Mouse (Mus musculus) neural tube, embryonic 13.5 days (tissue): Measurements from ENCODE around the gene Gm7029. TPM values are rescaled to one million over a fixed set of nuclear protein-coding genes. Genes with fewer than 3 reads are reported as not detected.

Experiments used
- ATAC-seq: fragments of 200-750 bp; cut with Nextera tagmentation; 2 replicates; pipeline ENCODE4 v1.8.0; 2017; ENCODE audit warnings: low read depth, mild to moderate bottlenecking, moderate TSS enrichment, moderate library complexity
- H3K27ac ChIP-seq: fragments of 300-500 bp; sonication (generic); replicated peaks from 2 replicates; pipeline ENCODE4 v1.5.1; 2015; ENCODE audit warnings: moderate library complexity, mild to moderate bottlenecking, inconsistent platforms
- H3K27me3 ChIP-seq: fragments of 300-500 bp; sonication (generic); 2 replicates; pipeline ENCODE4 v1.6.1; 2015; ENCODE audit warnings: mild to moderate bottlenecking, inconsistent platforms
- H3K36me3 ChIP-seq: fragments of 300-500 bp; sonication (generic); 2 replicates; pipeline ENCODE4 v1.6.1; 2015; ENCODE audit warnings: mild to moderate bottlenecking, inconsistent platforms
- H3K4me1 ChIP-seq: fragments of 300-500 bp; sonication (generic); replicated peaks from 2 replicates; pipeline ENCODE4 v1.6.1; 2015; ENCODE audit warnings: inconsistent platforms
- H3K4me2 ChIP-seq: fragments of 300-500 bp; sonication (generic); 2 replicates; pipeline ENCODE4 v1.6.1; 2015; ENCODE audit warnings: inconsistent platforms, mild to moderate bottlenecking, moderate library complexity
- H3K4me3 ChIP-seq: fragments of 300-500 bp; sonication (generic); 2 replicates; pipeline ENCODE4 v1.5.1; 2015; ENCODE audit warnings: mild to moderate bottlenecking, inconsistent platforms
- H3K9ac ChIP-seq: fragments of 300-500 bp; sonication (generic); 2 replicates; pipeline ENCODE4 v1.6.1; 2015; ENCODE audit warnings: moderate library complexity, mild to moderate bottlenecking, inconsistent platforms
- H3K9me3 ChIP-seq: fragments of 300-500 bp; sonication (generic); 2 replicates; pipeline ENCODE4 v1.6.1; 2016; ENCODE audit warnings: inconsistent platforms
- WGBS: fragments of 180-500 bp; shearing (Covaris S2); methylation state at CpG from one replicate; pipeline ENCODE4 v1.1.7; 2015; 5-methylcytosine and 5-hydroxymethylcytosine counted together
- polyA plus RNA-seq: library from polyadenylated mRNA; unstranded; fragments of >200 nt; fragmentation: Nextera tagmentation; extraction: Ambion mirVana; gene quantifications from 2 replicates; pipeline ENCODE4 v1.2.1, GENCODE M21; 2015

The Gm7029 gene
- polyA plus RNA-seq, 1 experiment from 2014 or later: not detected

- under 1% methylated on average over 68 of the region's 68 CpGs for WGBS
- Histone ChIP-seq H3K4me2 (peak within 1 kb of the TSS; percentile 94), H3K27ac (peak within 1 kb of the TSS; percentile 94), H3K9ac (peak within 1 kb of the TSS; percentile 92), H3K9me3 (no peaks in the 10 kb centered on the region), H3K4me3 (peak within 1 kb of the TSS; percentile 88), H3K4me1 (peaks cover 41% of the 10 kb centered on the region), H3K36me3 (peaks cover 36% of the 10 kb centered on the region), H3K27me3 (no peaks in the 10 kb centered on the region)
- peak; percentile 96 for ATAC-seq
Observed at GRCm38 (mm10) chr17:33909077-33909868, 35.6 kb downstream of the Gm7029 start, which contains the start of gene Daxx. TSS of gene Daxx (plus strand) at chr17:33909414.

DNA sequence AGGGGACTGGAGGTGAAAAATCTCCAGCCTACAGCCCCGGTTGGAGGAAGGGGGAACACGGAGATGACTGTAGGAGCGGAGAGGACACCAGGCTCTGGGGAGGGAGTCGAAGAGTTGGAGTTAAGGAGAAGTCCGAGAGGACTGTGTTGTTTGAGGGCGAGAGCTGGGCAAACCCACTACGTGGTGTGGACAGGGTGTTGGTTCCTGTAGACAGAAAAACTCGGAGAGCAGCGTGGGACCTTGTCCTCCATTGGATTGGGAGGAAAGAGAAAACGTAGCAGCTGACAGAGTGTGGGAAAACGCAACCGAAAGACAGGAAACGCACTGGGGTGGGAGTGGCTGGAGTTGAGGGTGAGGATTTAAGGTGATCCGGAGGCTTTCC lies 36.2 kb downstream of the Gm7029 start:
- peak overlapping the region; percentile 94 for H3K4me2 ChIP-seq
- ATAC-seq: no peak
- H3K27me3 ChIP-seq: no peaks in the 10 kb centered on the region
- peaks cover 46% of the 10 kb centered on the region for H3K4me1 ChIP-seq
- H3K27ac ChIP-seq: peak overlapping the region; percentile 94
- peaks cover 40% of the 10 kb centered on the region for H3K36me3 ChIP-seq
- H3K9ac ChIP-seq: peak overlapping the region; percentile 92
- H3K9me3 ChIP-seq: no peaks in the 10 kb centered on the region
- peak overlapping the region; percentile 88 for H3K4me3 ChIP-seq
- under 1% methylated on average over 14 of the region's 14 CpGs for whole genome bisulfite sequencing

DNA sequence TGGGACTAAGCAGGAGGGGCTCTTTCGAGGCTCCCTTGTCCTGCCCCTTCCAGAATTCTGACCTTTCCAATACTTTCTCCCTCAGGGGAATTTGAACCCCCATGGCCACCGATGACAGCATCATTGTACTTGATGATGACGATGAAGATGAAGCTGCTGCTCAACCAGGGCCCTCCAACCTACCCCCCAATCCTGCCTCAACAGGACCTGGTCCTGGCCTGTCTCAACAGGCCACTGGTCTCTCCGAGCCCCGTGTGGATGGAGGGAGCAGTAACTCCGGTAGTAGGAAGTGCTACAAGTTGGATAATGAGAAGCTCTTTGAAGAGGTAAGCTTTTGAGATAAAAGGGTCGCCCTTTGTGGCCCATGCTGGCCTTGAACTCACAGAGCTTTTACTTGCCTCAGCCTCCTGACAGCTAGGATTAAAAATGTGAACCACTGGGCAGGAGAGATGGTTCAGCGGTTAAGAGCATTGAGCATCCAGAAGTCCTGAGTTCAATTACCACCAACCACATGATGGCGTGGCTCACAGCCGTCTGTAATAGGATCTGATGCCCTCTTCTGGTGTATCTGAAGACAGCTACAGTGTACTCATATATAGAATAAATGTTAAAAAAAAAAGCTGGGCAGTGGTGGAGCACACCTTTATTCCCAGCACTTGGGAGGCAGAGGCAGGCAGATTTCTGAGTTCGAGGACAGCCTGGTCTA lies 36.9 kb downstream of the Gm7029 start:
- WGBS: 55% methylated on average over 11 of the region's 11 CpGs
- Histone ChIP-seq H3K27ac (peak overlapping the region; percentile 94; the same call in 1 of the 2 replicates), H3K4me2 (peak overlapping the region; percentile 94), H3K27me3 (no peaks in the 10 kb centered on the region), H3K9me3 (no peaks in the 10 kb centered on the region), H3K4me1 (peaks cover 52% of the 10 kb centered on the region), H3K36me3 (peaks cover 44% of the 10 kb centered on the region), H3K4me3 (peak overlapping the region; percentile 88), H3K9ac (peak overlapping the region; percentile 92)
- no peak for ATAC-seq

GRCm38 (mm10) chr17:33911052-33911812 lies 37.6 kb downstream of the Gm7029 start:
- no peak for ATAC-seq
- H3K4me2 ChIP-seq: no peak overlapping the region
- WGBS: 91% methylated on average over 31 of the region's 31 CpGs
- H3K9me3 ChIP-seq: no peaks in the 10 kb centered on the region
- no peak overlapping the region for H3K4me3 ChIP-seq
- no peak overlapping the region for H3K9ac ChIP-seq
- H3K27ac ChIP-seq: no peak overlapping the region
- peaks cover 44% of the 10 kb centered on the region for H3K36me3 ChIP-seq
- no peaks in the 10 kb centered on the region for H3K27me3 ChIP-seq
- peaks cover 53% of the 10 kb centered on the region for H3K4me1 ChIP-seq

DNA sequence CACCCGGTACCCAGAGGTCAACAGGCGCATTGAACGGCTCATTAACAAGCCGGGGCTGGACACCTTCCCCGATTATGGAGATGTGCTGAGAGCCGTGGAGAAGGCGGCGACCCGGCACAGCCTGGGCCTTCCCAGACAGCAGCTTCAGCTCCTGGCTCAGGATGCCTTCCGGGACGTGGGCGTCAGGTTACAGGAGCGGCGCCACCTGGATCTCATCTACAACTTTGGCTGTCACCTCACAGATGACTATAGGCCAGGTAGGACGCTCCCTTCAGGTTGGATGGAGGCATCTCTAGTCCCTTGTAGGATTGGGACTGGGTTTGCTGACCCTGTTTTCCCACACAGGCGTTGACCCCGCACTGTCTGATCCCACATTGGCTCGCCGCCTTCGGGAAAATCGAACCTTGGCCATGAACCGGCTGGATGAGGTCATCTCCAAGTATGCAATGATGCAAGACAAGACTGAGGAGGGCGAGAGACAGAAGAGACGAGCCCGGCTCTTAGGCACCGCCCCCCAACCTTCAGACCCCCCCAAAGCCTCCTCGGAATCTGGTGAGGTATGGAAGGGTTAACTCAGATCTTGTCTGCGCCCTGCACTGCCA lies 38.3 kb downstream of the Gm7029 start:
- H3K9me3 ChIP-seq: no peaks in the 10 kb centered on the region
- peaks cover 44% of the 10 kb centered on the region for H3K36me3 ChIP-seq
- no peak for ATAC-seq
- H3K4me2 ChIP-seq: no peak overlapping the region
- no peak overlapping the region for H3K9ac ChIP-seq
- H3K27me3 ChIP-seq: no peaks in the 10 kb centered on the region
- no peak overlapping the region for H3K4me3 ChIP-seq
- no peak overlapping the region for H3K27ac ChIP-seq
- 93% methylated on average over 28 of the region's 28 CpGs for WGBS
- H3K4me1 ChIP-seq: peaks cover 58% of the 10 kb centered on the region

- Histone ChIP-seq H3K4me2 (no peak overlapping the region), H3K9ac (no peak overlapping the region), H3K27me3 (no peaks in the 10 kb centered on the region), H3K4me1 (peaks cover 64% of the 10 kb centered on the region), H3K27ac (no peak overlapping the region), H3K9me3 (no peaks in the 10 kb centered on the region), H3K4me3 (no peak overlapping the region), H3K36me3 (peaks cover 56% of the 10 kb centered on the region)
- WGBS: 93% methylated on average over 10 of the region's 10 CpGs
- ATAC-seq: no peak
Observed at GRCm38 (mm10) chr17:33913264-33913663, 39.6 kb downstream of the Gm7029 start.

DNA sequence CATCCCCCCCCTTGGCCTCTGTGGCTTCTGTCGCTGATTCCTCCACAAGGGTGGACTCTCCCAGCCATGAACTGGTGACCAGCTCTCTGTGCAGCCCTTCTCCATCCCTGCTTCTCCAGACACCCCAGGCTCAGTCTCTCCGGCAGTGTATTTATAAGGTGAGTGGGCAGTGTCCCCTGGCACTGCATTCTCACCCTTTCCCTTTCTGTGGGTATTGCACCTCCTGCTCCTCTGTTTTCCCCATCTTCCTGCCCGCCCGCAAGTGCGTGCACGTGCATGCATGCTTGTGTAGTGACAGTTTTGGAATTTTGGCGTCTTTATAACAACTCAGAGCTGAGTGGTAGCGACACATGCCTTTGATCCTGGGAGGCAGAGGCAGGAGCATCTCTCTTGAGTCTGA lies 40.3 kb downstream of the Gm7029 start:
- Histone ChIP-seq H3K4me2 (no peak overlapping the region), H3K9ac (no peak overlapping the region), H3K36me3 (peaks cover 60% of the 10 kb centered on the region), H3K27ac (no peak overlapping the region), H3K27me3 (no peaks in the 10 kb centered on the region), H3K4me1 (peaks cover 70% of the 10 kb centered on the region), H3K9me3 (no peaks in the 10 kb centered on the region), H3K4me3 (no peak overlapping the region)
- 96% methylated on average over 8 of the region's 8 CpGs for WGBS
- ATAC-seq: no peak

DNA sequence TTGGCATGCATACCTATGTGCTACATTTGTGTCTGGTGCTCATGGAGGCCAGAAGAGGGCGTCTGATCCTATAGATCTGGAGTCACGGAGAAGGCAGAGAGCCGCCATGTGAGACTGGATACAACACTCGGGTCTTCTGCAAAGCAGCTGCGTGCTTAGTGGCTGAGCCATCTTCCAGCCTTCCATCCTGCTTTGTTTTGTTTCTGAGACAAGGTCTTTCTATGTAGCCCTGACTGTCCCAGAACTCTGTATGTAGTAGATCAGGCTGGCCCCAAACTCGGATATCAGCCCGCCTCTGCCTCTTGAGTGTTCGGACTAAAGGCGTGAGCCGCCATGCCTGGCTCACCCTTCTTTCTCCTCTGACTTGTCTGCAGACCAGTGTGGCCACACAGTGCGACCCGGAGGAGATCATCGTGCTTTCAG lies 41.3 kb downstream of the Gm7029 start:
- peak overlapping the region; percentile 51 for H3K4me3 ChIP-seq
- H3K36me3 ChIP-seq: peaks cover 60% of the 10 kb centered on the region
- 73% methylated on average over 13 of the region's 13 CpGs for WGBS
- H3K27me3 ChIP-seq: no peaks in the 10 kb centered on the region
- no peaks in the 10 kb centered on the region for H3K9me3 ChIP-seq
- peak overlapping the region; percentile 70; the same call in 1 of the 2 replicates for H3K9ac ChIP-seq
- H3K4me2 ChIP-seq: peak overlapping the region; percentile 66
- no peak for ATAC-seq
- H3K4me1 ChIP-seq: peaks cover 78% of the 10 kb centered on the region
- H3K27ac ChIP-seq: peak overlapping the region; percentile 85; the same call in 1 of the 2 replicates

GRCm38 (mm10) chr17:33915671-33916250 lies 42.1 kb downstream of the Gm7029 start, which contains the start of the genes Tapbp and Zbtb22:
TSS of gene Tapbp (plus strand) at chr17:33915899.
TSS of gene Zbtb22 (plus strand) at chr17:33915904.
- Histone ChIP-seq H3K4me3 (peak within 1 kb of the TSS; percentile 51), H3K4me1 (peaks cover 78% of the 10 kb centered on the region), H3K9me3 (no peaks in the 10 kb centered on the region), H3K36me3 (peaks cover 56% of the 10 kb centered on the region), H3K27me3 (no peaks in the 10 kb centered on the region), H3K4me2 (peak within 1 kb of the TSS; percentile 66), H3K27ac (peak within 1 kb of the TSS; percentile 85), H3K9ac (peak within 1 kb of the TSS; percentile 70)
- under 1% methylated on average over 33 of the region's 34 CpGs for WGBS
- peak; percentile 88 for ATAC-seq

DNA sequence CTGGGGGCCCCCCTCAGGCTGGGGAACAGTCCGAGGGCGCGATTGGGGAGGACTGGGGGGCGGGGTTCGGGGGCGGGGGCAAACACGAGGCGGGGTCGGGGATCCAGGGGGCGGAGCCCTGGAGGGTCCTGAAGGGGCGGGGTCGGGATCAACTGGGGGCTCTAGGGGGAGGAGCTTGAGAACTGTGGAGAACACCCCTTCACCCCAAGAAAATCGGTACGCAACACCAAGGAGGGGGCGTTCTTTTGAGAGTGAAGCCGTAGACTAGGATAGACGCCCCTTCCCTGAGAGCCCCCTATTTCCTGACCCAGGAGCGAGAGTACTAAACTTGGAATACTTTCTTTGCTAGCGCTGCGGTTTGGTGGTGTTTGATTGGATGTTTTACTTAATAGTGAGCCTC lies 42.7 kb downstream of the Gm7029 start:
- peak; percentile 13 for ATAC-seq
- Histone ChIP-seq H3K27ac (peak overlapping the region; percentile 85), H3K36me3 (peaks cover 51% of the 10 kb centered on the region), H3K4me1 (peaks cover 78% of the 10 kb centered on the region), H3K9ac (peak overlapping the region; percentile 70), H3K27me3 (no peaks in the 10 kb centered on the region), H3K9me3 (no peaks in the 10 kb centered on the region), H3K4me3 (peak overlapping the region; percentile 51), H3K4me2 (peak overlapping the region; percentile 66)
- WGBS: under 1% methylated on average over 20 of the region's 20 CpGs
